Mouse (Mus musculus) thymus, adult 18-20 months (tissue): Measurements from ENCODE around the gene Ifi206.
A peak's percentile ranks its signal among the peaks of the same experiment; 100 is the strongest.
"Not testable (repeated sequence)": the region's sequence is repeated elsewhere in the genome, so short reads cannot be mapped to it uniquely, and the experiment has no call there.

Experiments
- DNase-seq, 2 experiments: peaks; one replicate each; pipeline ENCODE4 v3.0.0; 2022; ENCODE audit warnings: mixed read lengths in 2 of 2

Ifi206 gene

DNA sequence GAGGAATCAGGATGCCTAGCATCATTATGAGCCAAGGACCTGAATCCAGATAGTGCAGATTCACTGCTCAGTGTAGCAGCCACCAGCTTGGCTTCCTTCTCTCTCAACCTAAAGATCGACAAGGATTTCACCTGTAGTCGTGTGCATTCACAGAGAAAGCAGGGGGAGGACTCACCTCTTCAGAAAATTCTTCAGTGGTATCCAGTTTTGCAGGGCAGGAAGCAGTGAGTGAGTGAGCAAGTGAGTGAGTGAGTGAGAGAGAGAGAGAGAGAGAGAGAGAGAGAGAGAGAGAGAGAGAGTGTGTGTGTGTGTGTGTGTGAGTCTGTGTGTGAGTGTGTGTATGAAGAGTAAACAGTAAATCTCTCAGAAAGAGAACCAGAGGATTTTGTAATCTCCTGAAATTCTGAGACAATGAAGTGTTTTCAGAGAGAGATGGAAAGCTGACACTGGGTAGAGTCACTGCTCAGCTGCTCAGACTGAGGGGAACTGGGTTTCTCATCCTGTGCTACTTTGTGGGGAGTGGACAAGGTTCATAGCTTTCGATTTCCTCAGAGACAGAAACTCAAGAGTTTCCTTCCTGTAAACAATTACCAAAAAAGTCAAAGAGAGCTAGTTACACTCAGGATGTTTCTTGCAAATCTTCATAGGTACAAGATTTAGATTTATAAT, at the start of gene Ifi206:
Ifi206 (minus strand) TSS at position 230 of the 669 bp plus-strand sequence.
- DNase-seq, result peak in 1 of 2 experiments; percentile 17

DNA sequence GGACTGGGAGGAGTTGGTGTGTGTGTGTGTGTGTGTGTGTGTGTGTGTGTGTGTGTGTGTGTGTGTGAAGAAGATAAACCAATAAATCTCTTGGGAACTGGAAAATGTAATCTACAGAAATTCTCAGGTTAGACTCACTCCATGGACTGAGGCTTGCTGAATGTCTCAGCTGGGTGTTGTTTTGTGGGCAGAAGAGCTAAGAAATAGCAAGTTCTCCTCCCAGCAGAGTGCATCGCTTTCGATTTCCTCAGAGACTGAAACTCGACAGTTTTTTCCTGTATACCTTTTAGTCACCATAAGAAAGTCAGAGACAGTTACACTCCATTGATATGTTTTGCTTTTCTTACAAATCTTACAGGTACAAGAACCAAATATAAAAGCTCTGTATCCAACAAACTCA, 45.0 kb upstream of the Ifi206 start, which contains the start of gene Ifi214:
Ifi214 (minus strand) TSS at position 167 of the 400 bp plus-strand sequence.
- DNase-seq, result not testable (repeated sequence)

DNA sequence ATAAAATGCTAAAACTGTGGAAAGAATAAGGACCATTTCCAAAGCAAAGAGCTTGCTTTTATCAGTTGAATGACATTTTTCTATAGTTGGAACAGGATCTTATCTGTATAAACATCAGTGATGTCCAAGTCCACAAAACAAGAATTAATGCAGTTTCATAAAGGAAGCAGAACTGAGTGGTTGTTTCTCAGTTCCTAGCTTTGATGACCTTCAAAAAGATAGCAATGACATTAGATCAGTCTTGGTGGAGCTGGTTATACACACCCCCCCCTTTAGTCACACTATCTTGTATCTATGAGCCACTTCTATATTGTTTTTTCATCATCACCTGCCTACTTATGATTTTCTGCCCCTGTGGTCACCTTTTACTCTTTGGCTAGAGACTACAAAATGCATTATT, 30.6 kb upstream of the Ifi206 start:
- DNase-seq, result no peak

DNA sequence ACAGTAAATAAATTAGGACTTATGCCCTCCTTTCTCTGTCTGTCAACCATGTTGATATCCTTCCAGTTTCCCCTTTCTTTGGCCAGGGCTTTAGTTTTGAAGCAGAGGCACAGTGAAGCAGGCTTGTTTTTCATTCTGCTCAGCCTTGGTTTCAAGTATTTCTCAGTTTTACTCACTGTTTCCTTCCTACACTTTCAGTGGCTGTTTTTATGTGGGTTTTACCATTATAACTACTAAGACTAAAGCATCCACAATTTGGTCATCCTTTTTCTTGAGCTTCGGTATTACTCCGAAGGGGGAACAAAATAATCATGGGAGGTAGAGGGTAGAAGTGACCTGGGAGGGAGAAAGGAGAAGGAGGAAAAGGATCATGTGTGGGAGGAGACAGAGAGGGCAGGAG, 19.8 kb upstream of the Ifi206 start:
- DNase-seq, result not testable (repeated sequence)

DNA sequence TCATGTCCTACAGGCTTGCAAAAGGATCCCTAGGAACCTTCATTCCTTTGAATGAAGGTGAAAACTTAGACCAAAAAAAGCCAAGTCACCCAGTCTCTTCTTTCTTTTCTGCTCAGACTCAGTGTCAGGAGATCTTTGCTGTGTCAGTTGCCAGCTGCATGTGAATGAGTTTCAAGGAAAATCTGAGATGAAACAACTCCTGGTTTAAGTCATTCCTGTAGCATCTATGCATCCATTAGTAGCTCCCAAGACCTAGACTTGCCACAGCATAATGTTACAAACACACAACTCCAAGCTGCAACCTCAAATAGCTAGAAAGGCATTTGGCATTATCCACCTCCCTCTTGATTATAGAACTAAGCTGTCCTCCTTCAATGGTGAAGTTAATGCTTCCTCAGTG, 642 bp upstream of the Ifi206 start:
- not testable (repeated sequence) for DNase-seq

DNA sequence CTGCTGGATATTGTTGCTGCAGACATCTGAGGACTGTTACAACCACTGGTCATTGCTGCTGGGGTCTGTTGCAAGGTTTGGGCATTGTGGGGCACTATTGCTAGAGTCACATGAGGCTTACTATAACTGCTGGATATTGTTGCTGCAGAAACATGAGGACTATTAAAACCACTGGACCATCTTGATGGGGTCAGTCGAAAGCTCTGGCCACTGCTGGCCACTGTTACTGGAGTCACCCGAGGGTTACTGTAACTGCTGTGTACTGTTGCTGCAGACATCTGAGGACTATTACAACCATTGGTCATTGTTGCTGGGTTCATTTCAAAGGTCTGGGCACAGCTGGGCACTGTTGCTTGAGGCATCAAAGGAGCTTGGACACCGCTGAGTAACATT, 9.7 kb downstream of the Ifi206 start:
- not testable (repeated sequence) for DNase-seq

DNA sequence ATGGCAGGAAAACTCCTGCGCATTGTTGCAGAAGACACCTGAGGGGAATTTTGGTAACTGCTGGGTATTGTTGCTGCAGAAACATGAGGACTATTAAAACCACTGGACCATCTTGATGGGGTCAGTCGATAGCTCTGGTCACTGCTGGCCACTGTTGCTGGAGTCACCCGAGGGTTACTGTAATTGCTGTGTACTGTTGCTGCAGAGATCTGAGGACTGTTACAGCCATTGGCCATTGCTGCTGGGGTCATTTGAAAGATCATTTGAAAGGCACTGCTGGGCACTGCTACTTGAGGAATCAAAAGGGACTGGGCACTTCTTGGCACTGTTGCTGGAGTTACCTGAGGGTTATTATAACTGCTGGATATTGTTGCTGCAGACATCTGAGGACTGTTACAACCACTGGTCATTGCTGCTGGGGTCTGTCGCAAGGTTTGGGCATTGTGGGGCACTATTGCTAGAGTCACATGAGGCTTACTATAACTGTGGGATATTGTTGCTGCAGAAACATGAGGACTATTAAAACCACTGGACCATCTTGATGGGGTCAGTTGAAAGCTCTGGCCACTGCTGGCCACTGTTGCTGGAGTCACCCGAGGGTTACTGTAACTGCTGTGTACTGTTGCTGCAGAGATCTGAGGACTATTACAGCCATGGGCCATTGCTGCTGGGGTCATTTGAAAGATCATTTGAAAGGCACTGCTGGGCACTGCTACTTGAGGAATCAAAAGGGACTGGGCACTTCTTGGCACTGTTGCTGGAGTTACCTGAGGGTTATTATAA, 10.3 kb downstream of the Ifi206 start:
- not testable (repeated sequence) for DNase-seq

DNA sequence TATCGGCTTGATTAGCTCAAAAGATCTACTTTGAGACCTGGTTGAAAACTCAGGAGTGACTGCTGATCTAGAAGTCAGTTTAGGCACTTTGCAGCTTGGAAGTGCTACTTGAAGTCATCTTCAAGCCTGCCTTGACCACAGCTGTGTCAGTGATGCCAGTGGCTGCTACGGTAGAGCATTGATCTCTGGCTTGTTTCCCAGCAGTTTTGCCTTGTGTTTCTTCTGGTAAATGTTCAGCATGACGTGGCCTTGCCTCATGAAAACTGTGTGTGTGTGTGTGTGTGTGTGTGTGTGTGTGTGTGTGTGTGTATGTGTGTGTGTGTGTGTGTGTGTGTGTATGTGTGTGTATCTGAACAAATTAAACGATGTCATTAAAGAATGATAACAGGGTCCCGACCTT, 34.1 kb downstream of the Ifi206 start:
- DNase-seq, result no peak

DNA sequence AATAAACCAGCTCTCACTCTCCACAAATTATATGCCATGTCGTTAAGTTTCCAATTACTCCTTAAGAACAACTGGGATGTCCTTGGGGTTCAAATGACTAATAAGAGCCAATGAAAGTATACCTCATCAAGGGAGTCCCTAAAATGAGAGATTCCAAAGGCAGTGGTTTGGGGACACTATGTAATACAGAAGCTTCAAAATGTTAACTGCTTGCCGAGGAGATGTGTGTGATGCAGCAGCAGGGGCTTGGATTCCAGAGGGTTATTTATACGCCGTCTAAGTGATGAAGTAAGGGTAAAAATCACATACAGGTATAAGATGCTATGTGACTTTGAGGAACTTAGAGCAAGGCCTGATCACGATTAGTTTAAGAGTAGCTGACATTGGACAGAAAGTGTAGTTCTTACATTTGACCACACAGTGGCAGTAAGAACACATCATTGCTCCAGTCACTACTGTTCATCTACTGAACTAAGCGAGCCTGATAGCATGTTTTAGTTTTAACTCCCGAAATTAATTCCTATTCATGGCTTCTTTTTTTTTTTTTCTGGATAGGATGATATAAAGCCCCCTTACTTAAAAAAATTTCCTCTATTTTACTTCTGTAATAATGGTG, 34.6 kb downstream of the Ifi206 start:
- no peak for DNase-seq

DNA sequence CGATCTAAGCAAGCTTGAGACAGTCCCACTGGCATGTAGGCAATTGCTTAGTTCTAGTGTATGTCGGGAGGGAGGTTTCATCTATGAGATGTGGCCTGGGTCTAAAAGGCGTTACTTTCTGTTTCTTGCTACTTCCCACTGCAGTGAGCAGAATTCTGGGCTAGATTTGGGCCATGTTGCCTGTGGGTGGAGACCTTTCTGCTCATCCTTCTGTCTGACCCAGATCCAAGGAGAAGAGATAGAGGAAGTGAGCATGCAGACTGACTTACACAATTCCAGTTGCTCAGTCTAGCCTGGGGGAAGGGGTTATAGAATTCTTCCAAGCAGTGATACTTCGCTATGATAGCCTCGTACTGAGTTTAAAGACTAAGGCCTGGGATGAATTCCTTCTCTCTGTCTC, 39.2 kb downstream of the Ifi206 start:
- DNase-seq, result no peak

DNA sequence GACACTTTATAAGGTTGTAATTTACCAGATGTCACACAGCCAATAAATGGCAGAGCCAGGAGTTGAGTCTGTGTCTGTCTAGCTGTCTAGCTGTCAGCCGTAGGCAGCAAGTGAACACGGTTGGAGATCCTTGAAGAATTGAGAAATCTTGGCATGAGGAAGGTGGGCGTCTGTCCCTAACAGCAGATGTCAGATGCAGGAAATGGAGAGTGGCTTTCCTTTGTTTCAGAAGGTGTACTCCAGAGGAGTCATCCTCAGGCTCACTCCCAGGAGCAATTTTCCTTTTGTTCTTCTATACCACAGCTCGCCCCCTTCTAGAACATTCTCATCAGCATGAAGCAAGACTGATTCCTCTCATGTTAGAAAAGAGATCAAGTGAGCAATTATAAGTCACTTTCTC, 40.2 kb downstream of the Ifi206 start:
- DNase-seq, result no peak

DNA sequence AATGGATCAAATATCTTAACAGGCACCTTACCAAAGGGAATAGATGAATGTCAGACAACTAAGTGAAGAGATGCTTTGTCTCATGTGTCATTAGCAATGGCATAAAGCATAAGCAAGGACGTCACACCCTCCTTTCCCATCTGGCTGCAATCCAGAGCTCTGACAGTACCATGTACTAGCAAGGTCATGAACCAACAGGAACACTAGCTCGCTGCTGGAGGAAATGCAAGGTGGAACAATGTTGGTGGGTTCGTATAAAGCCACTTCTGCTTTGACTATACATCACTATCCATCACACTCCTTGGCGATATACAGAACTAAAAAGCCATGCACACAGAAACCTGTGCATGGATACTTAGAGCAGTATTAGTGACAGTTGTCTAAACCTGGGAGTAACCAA, 43.8 kb downstream of the Ifi206 start:
- no peak for DNase-seq

DNA sequence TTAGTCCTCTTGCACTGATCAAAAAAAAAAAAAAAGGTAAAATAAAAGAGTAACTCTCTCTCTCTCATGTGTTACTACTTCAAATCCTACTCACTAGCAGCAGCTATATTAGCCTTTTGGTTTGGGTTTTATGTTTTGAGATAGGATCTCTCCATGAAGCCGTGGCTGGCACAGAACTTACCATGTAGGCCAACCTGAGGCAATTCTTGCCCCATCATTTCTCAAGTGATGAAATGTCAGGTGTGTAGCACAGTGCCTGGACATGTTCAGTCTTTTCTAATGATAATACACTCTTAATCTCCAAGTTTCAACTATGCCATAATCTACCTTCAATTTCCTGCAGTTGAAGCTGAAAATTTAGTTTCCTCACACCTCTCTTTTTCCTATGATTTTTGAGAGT, 47.8 kb downstream of the Ifi206 start:
- DNase-seq, result no peak

DNA sequence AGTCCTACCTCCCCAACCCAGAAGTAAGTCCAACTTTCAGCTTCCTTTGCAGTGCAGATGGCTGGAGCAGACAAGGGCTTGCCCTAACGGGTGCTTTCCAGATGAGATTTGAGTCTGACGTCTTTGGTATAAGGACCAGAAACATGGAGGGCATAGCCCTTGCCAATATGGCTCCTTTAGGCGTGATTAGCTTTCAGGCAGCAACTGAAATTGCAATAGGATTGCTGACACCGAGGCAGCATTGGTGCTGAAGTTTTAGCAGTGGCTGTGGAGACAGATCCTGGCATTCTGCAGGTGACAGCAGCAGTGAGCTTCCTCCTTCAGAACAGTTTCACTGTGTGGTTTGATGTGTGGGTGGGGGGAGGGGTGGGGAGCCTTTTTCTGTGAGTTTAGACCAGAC, 49.6 kb downstream of the Ifi206 start:
- peak in 1 of 2 experiments; percentile 51 for DNase-seq

DNA sequence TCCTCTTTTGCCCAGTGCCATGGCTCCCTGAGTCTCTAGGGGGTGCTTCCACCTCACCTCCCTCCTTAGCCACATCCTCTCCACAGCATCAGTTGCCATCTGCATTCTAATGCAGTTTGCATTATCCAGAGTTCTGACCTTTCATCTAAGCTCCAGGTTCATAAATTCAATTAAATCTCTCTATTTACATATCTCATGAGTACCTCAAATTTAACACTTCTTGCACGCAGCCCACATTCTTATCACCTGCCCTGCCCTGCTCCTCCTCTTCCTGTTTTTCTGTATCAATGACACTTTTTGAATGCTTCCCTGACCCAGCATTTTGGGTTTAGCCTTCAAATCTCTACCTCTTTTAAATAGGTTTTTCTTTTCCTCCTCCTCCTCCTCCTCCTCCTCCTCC, 50.2 kb downstream of the Ifi206 start:
- DNase-seq, result no peak

DNA sequence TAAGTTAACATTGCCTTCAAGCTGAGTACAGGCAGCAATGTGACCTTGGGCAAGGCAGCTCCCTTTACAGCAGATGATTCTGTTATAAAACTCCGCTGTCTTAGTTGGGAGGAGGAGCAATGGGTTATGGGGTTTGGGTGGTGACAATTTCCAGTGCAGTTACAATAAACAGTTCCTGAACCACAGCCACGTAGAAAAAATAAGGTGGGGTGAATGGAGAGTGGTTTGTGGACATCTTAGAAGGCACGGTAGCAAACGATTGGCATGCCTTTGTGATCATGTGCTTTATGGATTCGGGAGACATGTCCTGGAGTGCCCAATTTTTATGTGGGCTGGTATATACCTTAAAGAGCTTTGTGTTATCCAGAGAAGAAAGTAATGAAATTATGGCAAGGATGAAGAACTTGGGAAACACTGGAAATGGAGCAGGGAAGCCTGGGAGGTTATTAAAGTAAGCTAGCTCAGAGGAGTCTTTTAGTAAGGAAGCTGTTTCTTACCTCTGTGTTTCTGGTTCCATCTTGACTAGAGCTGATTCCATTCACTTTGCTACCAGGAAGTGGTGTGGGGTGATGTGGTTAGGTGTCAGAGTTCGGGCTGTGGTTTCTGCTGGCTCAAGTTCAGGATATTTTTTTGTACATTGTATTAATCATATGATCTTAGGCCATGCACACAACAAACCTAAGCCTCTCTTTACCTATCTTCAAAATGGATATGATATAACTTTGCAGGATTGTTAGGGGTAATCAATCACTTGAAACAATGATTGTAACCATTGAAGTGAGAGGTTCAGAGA, 53.5 kb downstream of the Ifi206 start:
- peak in 1 of 2 experiments; percentile 21 for DNase-seq

DNA sequence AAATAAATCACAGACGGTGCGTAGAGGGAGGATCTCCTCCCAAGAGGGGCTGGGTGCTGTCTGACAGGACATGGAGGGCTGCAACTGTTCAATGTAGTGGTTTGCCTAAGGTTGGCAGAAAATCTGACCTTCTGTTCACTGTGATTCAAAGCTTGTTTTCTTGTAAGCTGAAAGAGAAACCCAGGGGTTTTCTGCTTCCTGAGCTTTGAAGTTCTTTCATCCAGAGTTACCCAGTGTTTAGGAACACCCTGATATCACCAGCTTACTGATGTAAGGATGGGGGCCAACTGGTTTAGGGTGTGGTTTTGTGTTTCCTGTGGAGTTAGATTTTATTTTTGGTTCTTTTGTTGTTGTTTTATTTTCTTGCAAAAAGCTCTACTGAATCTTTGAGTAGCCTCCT, 58.4 kb downstream of the Ifi206 start:
- no peak for DNase-seq

DNA sequence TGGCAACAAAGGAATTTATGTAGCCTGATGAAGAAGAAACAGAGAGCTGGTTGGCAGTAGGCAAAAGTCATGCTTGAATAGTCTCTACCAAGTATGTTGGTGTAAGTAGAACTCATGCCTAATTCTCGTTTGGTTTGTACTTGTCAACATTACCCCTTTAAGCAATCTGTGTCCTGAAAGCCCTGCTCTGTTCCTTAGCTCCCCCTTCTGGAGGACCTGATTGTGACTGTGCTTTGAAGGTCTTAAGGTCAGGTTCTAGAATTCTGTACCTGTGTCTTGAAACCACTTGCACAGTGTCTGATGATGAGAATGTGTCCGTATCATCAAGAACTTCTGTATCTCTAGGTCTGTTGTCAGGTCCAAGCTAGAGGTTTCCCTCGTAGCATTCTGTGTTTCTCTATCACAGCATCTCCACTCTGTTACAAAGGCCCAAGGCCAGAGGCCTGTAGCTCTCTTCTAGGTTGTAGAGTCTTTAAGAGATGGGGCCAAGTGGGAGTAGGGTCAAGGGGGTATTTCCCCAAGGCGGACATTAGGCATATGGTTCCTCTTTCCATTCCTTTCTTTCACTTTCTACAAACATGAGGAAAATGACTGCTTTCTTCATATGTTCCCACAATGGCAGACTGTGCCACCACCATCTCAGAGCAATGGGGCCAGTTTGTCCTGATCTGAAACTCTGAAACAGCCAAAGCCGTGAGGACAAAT, 60.7 kb downstream of the Ifi206 start:
- no peak for DNase-seq

DNA sequence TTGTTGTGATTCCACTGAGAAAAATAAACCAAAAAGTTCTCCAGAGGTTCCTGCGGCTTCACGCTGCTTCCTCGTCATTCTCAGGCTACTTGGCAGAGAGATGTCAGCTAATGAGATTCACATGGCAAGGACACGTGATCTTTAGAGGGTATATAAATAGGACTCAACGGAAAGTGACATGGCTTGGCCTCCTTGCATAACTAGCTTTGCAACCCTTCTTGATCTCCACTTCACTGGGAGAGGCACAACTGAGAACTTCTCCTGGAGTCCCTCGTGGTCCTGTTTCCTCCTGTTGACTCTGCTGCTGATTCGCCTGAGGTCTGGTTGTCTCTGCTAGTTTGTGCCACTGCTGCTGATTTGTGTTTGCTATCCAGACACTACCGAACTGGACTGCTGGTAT, 63.5 kb downstream of the Ifi206 start:
- DNase-seq, result no peak

DNA sequence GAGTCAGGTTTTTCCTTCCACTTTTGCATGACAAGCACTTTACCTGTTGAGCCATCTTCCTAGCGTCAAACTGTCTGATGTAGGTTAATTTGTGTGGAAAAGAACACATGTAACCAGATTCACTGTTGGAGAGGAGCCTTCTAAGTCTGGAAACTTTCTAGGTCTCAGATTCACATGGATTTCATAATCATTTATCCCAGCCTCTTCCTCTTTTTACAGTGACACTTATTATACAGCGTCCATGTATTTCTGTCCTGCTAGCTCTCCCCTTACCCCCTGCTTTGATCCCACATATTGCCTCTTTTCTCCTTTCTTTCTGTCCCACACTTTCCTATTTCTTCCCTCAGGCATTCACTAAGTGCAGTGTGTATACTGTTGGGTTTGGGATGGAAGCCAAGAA, 64.5 kb downstream of the Ifi206 start:
- DNase-seq, result no peak

DNA sequence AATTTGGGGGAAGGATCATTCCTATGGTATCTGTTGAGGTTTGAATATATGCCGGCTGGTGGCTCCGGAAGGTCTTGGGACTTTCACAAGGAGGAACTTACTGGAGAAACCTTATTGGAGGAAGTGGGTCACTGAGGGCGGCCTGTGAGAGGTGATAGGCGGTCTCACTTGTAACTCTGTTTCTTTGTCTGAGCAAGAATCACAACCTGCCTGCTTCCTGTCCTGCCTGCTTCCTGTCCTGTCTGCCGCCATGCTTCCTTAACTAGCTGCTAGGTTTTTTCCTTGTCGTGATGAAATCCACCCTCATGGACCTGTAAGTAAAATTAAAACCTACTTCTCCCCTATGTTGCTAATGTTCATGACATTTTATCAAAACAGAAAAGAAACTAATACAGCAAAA, 70.5 kb downstream of the Ifi206 start:
- DNase-seq, result peak; percentile 28 to 48

DNA sequence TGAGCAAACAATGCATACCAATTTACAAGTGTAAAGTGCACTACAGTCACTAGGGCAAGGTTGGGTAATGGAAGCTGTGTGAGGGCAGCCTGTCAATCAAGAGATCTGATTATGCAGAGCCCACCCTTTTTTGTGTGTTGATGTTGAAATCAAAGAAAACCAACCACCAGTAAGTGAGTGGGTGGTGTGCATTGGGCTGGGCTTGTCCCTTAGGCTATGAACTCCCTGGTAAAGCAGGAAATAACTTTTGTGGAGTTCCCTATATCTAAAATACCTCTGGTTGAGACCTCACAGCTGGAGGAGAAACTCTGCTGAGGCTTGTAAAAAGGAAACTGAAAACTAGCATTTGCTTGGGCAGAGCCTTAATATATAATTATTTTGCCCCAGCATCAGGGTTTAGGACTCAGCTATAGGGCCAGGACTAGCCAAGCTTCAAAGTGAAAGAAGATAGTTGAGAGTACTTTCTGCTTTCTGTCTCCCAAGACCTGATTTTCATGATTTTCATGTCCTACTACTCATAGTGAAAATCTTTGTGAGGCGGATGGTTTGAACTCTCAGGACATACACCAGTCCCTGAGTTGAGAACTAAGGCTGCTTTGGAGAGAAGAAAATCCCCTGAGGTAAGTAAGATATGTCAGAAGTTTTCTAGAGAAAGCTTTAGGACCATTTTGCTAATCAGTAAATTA, 71.8 kb downstream of the Ifi206 start:
- no peak for DNase-seq
